Mouse (Mus musculus): ENCODE measurements around the gene Gm10190.
"Not testable (repeated sequence)": the region's sequence is repeated elsewhere in the genome, so short reads cannot be mapped to it uniquely, and the experiment has no call there.

Gene Gm10190

DNA sequence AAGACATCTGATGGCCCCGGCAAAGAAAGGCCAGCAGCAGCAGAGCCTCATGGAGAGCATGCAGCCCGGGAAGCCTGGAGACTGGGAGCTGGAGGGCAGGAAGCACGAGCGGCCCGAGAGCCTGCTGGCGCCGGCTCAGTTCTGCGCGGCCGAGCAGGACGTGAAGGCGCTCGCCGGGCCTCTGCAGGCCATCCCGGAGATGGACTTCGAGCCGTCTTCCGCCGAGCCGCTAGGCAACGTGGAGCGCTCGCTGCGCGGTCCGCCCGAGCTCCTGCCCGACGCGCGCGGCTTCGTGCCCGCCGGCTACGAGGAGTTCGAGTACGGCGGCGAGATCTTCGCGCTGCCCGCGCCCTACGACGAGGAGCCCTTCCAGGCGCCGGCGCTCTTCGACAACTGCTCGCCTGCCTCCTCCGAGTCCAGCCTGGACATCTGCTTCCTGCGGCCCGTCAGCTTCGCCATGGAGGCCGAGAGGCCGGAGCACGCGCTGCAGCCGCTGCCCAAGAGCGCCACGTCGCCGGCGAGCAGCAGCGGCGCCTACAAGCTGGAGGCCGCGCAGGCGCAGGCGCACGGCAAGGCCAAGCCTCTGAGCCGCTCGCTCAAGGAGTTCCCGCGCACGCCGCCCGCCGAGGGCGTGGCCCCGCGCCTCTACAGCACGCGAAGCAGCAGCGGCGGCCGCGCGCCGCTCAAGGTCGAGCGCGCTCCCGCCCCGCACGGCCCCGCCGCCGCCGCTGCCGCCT, at the start of gene Gm10190:
TSS of gene Gm10190 (minus strand) at position 553 of the 737 bp plus-strand sequence.
- DNase-seq (ENCODE audit: low spot score), result peak; percentile 92

DNA sequence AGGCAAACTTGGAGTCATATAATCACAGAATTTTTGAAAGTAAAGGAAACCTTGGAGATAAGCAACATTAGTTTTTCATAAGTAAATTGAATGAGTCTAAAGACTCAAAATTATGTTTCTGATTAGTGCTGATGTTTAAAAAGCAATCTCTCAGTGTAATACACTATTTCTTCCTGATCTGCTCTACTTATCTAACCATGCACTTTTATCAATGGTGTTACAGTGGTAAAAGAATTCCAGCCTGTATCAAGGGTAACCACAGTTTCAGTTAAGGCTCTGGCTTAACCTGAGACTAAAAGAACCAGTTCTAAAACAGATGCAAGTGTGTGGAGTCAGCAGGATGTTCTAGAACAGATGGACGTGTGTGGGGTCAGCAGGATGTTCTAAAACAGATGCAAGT, 47.7 kb upstream of the Gm10190 start:
- DNase-seq (ENCODE audit: low spot score), result no peak

DNA sequence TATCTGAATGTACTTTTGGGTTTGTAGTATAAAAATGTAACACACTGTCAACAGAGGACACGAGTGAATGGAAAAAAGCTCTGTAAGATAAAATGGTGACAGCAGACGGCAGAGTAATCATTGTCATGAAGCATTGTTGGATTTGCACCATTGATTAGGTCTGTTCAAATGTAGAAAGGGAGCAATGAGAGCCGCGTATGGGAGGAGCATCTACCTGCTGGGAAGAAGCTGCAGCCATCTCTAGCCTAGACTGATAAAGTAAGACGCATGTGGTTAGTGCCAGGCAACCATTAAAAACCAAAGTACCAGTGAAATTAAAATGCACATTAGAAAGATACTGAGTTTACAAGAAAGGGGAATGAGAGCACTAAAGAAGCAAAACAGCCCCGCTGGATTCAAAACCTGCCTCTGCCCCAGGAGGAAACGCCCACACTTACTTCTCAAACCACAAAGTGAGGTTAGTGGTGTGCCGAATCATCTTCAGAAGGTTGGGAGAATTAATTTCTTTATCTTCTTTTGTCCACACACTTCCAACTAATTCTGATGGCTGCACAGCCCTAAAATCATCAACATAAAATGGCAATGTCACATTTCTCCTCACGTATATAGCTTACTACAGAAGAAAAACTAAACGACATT, 45.4 kb upstream of the Gm10190 start:
- DNase-seq (ENCODE audit: low spot score), result no peak

DNA sequence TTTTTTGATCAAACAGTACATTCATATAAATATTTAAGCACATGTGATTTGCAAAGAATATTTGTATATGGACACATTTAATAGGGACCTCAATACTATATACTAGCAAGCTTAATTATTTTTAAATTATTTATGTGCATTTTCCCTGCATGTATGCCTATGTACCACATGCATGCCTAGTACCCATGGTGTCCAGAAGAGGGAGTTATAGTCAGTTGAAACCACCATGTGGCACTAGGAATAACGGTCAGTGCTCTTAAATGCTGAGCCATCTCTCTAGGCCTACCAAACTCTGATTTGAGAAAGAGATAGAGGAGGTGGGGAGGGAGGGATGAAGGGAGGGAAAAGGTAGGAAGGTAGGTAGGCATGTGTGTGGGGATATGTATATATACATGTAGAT, 37.8 kb upstream of the Gm10190 start:
- DNase-seq (ENCODE audit: low spot score), result peak; percentile 13

DNA sequence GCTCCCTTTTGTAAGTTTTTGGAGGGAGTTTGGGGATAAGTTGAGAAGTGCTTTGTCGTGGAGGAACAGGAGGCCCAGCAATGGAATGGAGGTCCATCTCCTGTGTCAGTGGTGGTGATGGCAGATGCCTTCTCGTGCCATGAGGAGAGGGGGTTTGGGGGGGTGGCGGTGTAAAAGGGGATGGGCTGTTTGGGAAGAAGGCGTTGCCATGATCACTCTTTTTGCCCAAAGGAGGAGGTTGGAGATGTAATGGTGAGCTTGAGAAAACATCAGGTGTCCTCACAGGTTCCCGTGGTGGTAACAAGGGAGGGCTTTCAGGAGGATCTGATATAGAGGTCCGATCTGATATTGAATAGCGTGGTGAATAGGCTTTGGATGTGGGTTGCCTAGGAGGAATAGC, 24.9 kb upstream of the Gm10190 start:
- no peak for DNase-seq (ENCODE audit: low spot score)

DNA sequence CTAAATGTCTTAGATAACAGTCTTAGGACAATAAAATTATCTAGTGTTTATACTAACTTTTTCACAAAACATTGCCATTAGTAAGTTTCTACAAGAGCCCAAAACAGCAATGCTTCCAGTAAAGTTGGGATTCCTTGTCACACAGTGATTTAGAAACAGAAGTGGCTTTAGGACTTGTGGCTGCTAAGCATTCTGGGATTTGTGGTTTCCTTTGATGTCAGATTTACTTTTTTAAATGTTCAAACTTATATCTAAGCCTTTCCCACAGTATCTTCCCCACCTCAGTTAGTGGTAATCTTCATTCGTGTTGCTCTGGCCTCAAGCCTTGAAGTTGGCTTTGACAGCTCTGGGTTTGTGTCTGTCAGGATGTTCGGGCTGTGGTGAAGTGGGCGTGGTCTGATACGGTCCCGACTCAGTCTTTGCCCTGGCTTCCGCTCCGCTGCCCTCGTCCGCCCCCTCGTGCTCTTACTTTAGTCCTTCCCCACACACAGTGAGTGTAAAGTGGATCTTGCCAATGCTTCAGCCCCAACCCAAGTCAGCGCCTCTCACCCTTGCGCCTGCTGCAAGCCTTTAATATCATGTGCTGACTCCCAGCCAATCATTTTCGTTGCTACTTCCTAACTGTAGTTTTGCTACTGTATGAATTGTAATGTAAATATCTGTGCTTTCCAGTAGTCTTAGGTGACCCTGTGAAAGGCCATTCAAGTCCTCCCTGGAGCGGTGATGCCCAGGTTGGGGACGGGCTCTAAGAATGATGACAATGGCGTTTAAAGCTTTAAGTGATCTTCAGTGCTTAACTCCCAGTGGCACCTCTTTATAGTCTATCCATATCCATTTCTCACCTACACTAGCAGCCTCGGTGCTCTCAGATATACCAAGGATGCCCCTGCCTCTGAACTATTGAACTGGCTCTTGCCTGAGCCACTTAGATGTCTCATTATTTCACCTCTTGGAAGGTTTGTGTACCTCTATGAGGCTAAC, 18.4 kb upstream of the Gm10190 start:
- DNase-seq (ENCODE audit: low spot score), result peak; percentile 80

DNA sequence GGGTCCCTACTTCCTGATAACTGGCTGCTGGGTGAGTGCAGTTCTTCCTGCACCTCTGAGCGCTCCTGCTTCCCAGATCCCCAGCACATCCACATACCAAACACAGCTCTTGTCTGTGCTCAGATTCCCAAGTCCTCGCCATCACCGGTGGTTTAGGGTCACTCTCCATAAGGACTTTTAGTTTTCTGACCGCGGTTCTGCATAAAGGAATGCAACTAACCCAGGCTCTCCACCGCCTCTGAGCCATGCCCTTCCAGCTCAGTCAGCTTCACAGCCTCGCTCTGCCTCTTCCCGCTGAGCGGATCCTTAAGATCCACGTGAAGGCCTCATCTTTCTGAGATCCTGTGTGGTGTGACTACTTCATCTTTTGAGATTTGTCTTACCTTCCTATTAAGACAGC, 16.7 kb upstream of the Gm10190 start:
- DNase-seq (ENCODE audit: low spot score), result no peak

DNA sequence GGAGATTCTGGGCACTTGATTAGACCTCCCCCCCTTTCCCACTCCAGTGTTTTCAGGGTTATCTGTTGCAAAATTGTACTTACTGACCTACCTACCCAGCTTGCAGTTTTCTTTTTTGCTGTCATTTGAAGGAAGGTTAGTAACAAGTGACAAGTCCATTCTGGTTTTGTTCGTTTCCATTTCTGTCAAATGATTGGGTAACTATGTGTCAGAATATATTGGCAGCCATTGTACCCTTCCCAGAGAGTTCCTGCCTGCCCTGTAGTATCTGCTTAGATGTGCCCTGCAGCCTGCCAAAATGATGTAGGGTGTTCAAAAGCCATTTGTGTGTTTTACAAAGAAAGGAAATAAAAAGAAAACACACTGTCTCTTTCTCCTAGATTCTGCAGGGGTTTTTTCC, 12.3 kb upstream of the Gm10190 start:
- no peak for DNase-seq (ENCODE audit: low spot score)

DNA sequence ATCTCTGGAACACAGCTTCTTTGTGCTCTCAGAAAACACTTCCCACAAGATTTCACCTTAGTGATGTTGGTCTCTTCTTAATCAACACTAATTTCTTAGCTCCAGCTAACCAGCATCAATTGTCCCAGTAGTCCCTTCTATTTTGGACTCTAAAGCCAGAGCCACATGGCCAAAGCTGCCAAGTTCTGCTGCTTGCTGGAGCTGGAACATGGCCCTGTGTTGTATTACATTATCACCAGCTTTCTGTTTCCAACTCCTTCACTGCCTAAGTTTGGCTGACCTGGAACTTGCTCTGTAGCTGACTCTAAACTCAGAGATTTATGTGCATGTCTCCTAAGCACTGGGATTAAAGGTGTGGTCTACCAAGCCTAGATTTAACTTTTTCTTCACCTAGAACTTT, 5.0 kb upstream of the Gm10190 start:
- not testable (repeated sequence) for DNase-seq (ENCODE audit: low spot score)

DNA sequence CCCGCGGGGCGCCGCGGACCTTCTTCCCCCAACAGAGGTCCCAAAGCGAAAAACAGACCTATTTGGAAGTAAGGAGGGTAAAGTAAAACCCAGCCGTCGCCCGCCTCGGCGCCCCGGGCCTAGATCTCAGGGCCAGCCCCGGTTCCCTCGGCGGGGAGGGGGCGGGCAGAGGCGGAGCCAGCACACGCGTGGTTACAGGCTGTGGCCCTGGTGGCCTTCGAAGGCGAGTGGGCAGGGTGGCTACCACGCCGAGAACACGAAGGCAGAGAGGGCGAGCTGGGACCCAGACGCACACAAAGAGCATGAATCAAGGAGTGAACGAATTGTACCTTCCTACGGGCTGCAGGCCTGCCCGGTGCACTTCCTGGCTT, 370 bp upstream of the Gm10190 start:
- no peak for DNase-seq (ENCODE audit: low spot score)

DNA sequence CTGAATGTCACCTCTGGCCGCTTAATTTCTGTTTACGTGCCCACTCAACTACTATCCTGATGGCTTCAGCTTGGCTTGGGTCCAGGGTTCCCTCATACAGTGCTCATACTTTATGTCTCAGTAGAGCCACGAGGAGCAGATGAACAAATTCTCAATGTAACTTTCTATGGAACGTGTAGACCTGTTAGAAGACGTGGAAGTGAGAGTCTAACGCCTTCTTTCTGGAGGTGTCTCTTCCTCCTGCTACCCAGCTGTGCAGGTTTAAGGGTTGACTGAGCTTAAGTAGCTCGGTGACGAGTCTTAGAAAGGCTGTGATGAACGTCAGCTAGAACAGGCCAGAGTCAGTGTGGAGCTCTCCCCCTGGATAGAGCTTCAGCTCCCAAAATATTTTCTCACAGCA, 4.7 kb downstream of the Gm10190 start:
- no peak for DNase-seq (ENCODE audit: low spot score)

DNA sequence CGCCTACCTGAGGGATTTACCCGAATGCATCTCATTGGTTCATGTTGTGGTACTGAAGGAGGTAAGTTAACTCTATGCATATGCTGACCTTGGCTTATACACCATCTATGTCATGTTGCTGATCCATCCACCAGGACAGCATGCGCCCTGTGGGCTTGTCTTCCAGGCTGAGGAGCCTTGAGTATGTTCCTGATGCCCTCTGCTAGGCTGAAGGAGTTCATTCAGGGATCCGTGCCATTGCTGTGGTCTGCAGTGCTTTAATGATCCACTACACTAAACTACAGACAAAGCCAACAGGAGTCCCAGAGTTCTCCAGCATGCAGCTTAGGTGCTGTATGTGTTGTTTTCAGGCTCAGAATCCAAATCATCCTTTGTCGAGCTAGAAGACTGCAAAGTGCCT, 6.1 kb downstream of the Gm10190 start:
- no peak for DNase-seq (ENCODE audit: low spot score)

DNA sequence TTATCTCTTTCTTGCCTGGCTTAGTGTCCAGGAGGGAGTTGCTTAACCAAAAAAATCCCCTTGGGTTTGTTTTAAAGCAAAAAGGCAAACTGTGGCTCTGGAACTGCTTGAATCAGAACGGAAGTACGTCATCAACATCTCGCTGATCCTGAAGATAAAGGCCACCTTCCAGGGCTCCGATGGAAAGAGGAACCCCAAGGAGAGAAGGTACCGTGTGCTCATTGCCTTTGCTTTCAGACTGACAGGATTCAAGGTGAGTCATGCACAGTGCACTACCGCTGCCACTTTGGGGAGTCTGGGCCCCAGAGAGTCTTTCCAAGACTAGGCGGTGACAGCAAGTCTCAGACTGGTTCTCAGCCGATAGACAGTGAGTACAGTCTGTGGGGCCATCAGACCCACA, 13.1 kb downstream of the Gm10190 start:
- DNase-seq (ENCODE audit: low spot score), result no peak

DNA sequence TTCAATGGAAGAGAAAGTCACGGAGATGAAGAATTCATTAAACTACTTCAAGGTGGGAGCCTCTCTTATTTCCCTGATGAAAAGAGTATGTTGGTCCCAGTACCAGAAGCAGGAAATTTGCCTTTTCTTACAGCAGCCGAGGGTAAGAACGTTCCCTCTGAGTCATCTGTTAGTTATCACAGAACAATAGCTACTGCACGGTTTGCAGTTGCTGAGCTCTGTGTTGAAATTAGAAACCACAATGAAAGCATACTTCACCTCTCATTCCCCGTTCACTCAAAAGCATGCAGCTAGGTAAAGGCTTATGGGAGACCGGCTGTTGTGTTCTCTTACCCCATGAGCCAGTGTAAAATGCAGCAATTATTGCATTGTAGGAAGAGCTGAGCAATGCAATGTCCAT, 26.1 kb downstream of the Gm10190 start:
- DNase-seq (ENCODE audit: low spot score), result peak; percentile 38

DNA sequence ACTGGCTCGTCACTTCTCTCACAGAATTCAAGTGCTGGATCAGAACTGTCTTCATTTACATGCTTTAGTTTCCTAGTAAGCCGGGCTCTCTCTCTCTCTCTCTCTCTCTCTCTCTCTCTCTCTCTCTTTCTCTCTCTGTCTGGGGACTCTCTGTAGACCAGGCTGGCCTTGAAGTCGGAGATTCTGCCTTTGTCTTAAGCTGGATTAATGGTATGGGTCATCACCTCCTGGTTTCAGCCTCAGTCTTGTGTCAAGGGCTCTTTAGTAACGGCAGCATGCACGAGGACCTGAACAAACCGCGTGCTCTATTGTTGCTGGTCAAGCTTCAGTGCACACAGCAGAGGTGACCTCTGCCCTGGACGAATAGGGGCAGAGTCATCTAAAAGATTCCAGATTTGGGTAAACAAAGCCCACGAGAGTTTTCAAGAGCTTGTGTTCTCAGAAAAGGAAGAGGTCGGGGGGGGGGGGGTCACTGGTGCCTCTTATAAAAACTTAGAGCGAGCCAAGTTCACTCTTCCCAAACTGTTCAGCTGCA, 26.7 kb downstream of the Gm10190 start:
- DNase-seq (ENCODE audit: low spot score), result peak; percentile 65

DNA sequence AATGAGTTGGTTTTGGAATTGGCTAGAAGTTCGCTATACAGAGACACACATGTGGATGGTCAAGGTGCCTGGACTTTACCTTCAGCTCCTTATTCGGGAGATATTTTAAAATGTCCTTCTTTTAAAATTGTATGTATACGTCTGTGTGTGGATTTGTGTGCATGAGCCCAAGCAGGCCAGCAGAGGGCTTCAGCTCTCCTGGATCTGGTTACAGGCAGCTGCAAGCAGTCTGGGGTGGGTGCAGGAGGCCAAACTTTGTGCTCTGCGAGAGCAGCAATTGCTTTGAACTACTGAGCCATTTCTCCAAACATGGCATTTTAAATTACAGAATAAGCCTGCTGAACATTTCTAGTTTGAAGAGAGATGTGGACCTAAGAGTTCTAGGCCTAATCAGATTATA, 28.1 kb downstream of the Gm10190 start:
- peak; percentile 34 for DNase-seq (ENCODE audit: low spot score)

DNA sequence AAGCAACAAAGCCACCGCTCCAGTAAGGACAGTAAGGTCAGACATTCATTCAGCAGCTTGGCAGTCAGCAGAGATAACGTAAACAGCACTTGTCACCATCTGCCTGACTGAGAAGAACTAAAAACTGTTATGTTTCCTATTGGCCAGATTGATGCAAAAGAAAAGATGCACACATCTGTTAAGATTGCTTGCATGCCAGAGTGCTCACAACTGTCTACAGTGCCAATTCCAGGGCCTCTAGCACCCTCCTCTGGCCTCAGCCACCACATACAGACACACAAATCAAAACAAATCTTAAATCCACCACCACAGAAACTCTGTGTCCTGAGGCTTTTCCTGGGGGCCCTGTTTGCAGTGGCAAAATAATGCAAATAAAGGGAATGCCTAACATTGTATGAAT, 41.0 kb downstream of the Gm10190 start:
- DNase-seq (ENCODE audit: low spot score), result peak; percentile 21

DNA sequence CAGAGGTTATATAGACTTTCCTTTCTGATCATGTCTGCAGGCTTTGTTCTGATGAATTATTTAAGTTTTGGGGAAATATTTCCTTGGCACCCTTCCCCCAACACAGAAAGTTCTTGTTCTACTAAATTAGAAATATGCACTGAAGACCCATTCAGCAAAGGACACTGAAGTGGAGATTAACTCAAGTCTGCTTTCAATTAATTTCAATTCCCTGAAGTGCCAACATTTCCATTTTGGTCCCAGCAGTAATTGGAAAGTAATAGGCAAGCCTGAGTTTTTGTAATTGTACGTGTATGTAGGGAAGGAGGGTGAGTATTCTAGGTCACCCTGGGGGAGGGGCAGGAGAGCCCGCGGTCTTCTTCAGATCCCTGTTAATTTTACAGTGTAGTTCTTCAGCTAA, 46.9 kb downstream of the Gm10190 start:
- no peak for DNase-seq (ENCODE audit: low spot score)

DNA sequence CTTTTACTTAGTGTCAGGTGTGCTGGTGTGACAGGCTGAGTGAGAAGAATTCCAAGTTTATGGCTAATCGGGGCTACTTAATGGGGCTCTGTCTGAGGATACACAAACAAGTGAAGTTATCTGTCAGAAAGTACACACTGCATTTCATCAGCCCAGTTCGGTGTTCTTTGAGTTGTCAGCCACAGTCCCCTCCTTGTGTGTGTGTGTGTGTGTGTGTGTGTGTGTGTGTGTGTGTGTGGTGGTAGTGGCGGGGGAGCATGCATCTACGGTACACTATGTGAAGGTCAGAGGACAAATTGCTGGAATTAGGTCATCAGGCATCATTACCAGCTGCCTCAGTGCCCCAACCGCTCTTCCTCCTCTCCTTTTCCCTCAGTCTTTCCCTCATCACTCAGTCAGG, 47.9 kb downstream of the Gm10190 start:
- no peak for DNase-seq (ENCODE audit: low spot score)

DNA sequence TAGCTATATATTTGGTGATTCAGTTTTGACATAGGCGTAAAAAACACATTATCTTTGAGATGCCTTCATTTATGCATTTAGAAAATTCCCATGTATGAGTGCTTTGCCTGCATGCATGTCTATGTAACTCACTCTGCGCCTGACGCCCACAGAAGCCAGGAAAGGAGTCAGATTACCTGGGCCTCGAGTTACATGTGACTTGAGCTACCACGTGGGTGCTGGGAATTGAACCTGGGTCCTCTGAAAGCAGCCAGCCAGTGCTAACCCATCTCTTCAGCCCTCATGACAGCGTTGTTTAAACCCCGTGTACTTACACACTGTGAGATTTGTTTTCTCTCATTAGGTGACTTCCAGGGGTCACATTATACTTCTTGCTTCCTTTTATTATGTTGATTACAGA, 48.8 kb downstream of the Gm10190 start:
- no peak for DNase-seq (ENCODE audit: low spot score)

DNA sequence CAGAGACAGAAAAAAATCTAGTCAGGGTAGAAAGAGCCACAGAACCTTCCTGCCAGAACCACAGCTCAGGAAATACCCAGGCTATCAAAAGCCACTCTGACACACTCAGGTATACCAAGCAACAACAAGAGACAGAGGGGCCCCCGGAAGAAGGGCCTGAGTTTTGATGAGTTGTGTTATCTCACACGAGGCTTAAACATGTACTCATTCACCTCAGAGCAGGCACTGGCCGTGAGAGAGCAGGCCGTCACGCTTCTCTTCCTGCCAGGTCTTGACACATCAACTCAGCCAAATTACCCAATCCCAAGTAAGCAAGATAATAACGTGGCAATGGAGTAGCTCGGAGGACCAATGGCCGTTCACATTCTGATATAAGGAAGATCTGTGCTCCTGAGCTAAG, 49.7 kb downstream of the Gm10190 start:
- DNase-seq (ENCODE audit: low spot score), result no peak
